Mouse (Mus musculus) neural tube, embryonic 13.5 days (tissue): ENCODE measurements around the gene Tfb2m. TPM values are rescaled to one million over a fixed set of nuclear protein-coding genes. Genes with fewer than 3 reads are reported as not detected.

ENCODE experiments used
- ATAC-seq: fragments of 200-750 bp; cut with Nextera tagmentation; 2 replicates; pipeline ENCODE4 v1.8.0; 2017; ENCODE audit warnings: low read depth, mild to moderate bottlenecking, moderate TSS enrichment, moderate library complexity
- H3K27ac ChIP-seq: fragments of 300-500 bp; sonication (generic); replicated peaks from 2 replicates; pipeline ENCODE4 v1.5.1; 2015; ENCODE audit warnings: moderate library complexity, mild to moderate bottlenecking, inconsistent platforms
- H3K27me3 ChIP-seq: fragments of 300-500 bp; sonication (generic); 2 replicates; pipeline ENCODE4 v1.6.1; 2015; ENCODE audit warnings: mild to moderate bottlenecking, inconsistent platforms
- H3K36me3 ChIP-seq: fragments of 300-500 bp; sonication (generic); 2 replicates; pipeline ENCODE4 v1.6.1; 2015; ENCODE audit warnings: mild to moderate bottlenecking, inconsistent platforms
- H3K4me1 ChIP-seq: fragments of 300-500 bp; sonication (generic); replicated peaks from 2 replicates; pipeline ENCODE4 v1.6.1; 2015; ENCODE audit warnings: inconsistent platforms
- H3K4me2 ChIP-seq: fragments of 300-500 bp; sonication (generic); 2 replicates; pipeline ENCODE4 v1.6.1; 2015; ENCODE audit warnings: inconsistent platforms, mild to moderate bottlenecking, moderate library complexity
- H3K4me3 ChIP-seq: fragments of 300-500 bp; sonication (generic); 2 replicates; pipeline ENCODE4 v1.5.1; 2015; ENCODE audit warnings: mild to moderate bottlenecking, inconsistent platforms
- H3K9ac ChIP-seq: fragments of 300-500 bp; sonication (generic); 2 replicates; pipeline ENCODE4 v1.6.1; 2015; ENCODE audit warnings: moderate library complexity, mild to moderate bottlenecking, inconsistent platforms
- H3K9me3 ChIP-seq: fragments of 300-500 bp; sonication (generic); 2 replicates; pipeline ENCODE4 v1.6.1; 2016; ENCODE audit warnings: inconsistent platforms
- WGBS: fragments of 180-500 bp; shearing (Covaris S2); methylation state at CpG from one replicate; pipeline ENCODE4 v1.1.7; 2015; 5-methylcytosine and 5-hydroxymethylcytosine counted together
- polyA plus RNA-seq: library from polyadenylated mRNA; unstranded; fragments of >200 nt; fragmentation: Nextera tagmentation; extraction: Ambion mirVana; gene quantifications from 2 replicates; pipeline ENCODE4 v1.2.1, GENCODE M21; 2015

Tfb2m gene
- polyA plus RNA-seq, 1 experiment from 2014 or later, result 33.9 TPM

- Histone ChIP-seq H3K27ac (no peak within 1 kb of the TSS), H3K27me3 (no peaks in the 10 kb centered on the region), H3K36me3 (no peaks in the 10 kb centered on the region), H3K9me3 (no peaks in the 10 kb centered on the region), H3K9ac (peak within 1 kb of the TSS; percentile 80), H3K4me1 (peaks cover 17% of the 10 kb centered on the region), H3K4me3 (peak within 1 kb of the TSS; percentile 76), H3K4me2 (peak within 1 kb of the TSS; percentile 99)
- ATAC-seq, result peak; percentile 89
- WGBS, result 6% methylated on average over 39 of the region's 39 CpGs
Measured at GRCm38 (mm10) chr1:179517713-179518465, 28.2 kb downstream of the Tfb2m start, which contains the start of gene Smyd3. Gene Smyd3 (minus strand): TSS chr1:179518041.

GRCm38 (mm10) chr1:179516941-179517712, 28.9 kb downstream of the Tfb2m start:
- Histone ChIP-seq H3K4me1 (peaks cover 17% of the 10 kb centered on the region), H3K27ac (no peak overlapping the region), H3K9me3 (no peaks in the 10 kb centered on the region), H3K36me3 (no peaks in the 10 kb centered on the region), H3K27me3 (no peaks in the 10 kb centered on the region), H3K9ac (peak overlapping the region; percentile 80), H3K4me3 (peak overlapping the region; percentile 76), H3K4me2 (peak overlapping the region; percentile 99)
- ATAC-seq, result peak; percentile 79
- under 1% methylated on average over 21 of the region's 21 CpGs for WGBS

DNA sequence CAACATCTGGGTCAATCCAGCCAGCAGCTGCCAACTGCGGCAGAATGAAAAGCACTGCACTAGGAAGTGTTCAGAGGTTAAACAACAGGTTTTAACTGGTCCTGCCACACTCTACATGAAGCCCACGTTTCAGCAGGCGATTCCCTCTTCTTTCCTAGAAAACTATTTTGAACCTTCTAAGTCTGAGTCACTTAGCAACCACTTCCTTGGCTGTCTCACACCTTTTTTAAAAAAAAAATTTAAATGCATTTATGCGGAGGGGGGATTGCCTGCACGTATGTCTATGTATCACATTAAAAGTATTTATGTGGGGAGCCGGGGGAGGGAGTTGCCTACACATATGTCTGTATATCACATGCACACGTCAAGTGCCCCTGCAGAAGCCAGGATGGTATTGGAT, 34.2 kb downstream of the Tfb2m start:
- no peak overlapping the region for H3K27ac ChIP-seq
- WGBS, result 84% methylated on average over 7 of the region's 7 CpGs
- ATAC-seq, result no peak
- H3K36me3 ChIP-seq, result no peaks in the 10 kb centered on the region
- H3K27me3 ChIP-seq, result no peaks in the 10 kb centered on the region
- no peaks in the 10 kb centered on the region for H3K9me3 ChIP-seq
- no peak overlapping the region for H3K4me2 ChIP-seq
- peaks cover 12% of the 10 kb centered on the region for H3K4me1 ChIP-seq
- H3K4me3 ChIP-seq, result no peak overlapping the region
- no peak overlapping the region for H3K9ac ChIP-seq

DNA sequence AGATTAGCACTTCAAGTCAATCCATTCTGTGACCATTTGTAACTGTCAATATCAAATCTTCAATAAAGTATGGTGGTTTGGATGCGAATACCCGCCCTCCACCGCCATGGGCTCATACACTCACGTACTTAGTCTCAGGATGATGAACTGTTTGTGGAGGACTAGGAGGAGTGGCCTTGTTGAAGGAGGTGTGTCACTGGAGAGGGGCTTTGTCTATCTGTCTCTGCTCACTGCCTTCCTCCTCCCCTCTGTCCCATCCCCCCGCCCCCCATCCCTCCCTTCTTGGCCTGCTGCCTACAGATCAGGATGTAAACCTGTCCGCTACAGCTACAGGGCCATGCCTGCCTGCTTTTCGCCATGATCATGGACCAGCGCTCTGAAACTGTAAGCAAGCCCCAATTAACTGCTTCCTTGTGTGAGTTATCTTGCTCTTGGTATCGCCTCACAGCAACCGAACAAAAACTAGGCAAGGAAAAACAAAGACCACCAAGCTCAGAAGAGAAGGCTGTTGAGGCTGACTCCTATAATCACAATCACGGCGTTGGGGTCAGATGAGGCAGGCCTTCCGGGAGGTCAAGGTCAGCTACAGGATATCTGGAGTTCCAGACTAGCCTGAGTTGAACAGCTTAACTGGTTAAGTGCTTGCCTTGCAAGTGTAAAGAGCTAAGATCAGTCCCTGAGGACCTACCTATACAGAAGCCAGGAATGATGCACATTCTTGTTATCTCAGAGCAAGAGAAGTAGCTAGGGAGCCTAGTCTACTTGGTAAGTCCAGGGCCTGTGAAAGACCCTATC, 35.3 kb downstream of the Tfb2m start:
- no peak overlapping the region for H3K9ac ChIP-seq
- no peak overlapping the region for H3K27ac ChIP-seq
- H3K4me3 ChIP-seq, result no peak overlapping the region
- peaks cover 4% of the 10 kb centered on the region; the same call in 1 of the 2 replicates for H3K4me1 ChIP-seq
- H3K4me2 ChIP-seq, result no peak overlapping the region
- no peaks in the 10 kb centered on the region for H3K9me3 ChIP-seq
- 86% methylated on average over 13 of the region's 13 CpGs for WGBS
- no peaks in the 10 kb centered on the region for H3K27me3 ChIP-seq
- ATAC-seq, result no peak
- no peaks in the 10 kb centered on the region for H3K36me3 ChIP-seq

- no peak overlapping the region for H3K4me3 ChIP-seq
- WGBS, result 63% methylated on average over 9 of the region's 9 CpGs
- H3K9ac ChIP-seq, result no peak overlapping the region
- no peak overlapping the region for H3K27ac ChIP-seq
- H3K4me1 ChIP-seq, result no peaks in the 10 kb centered on the region
- no peaks in the 10 kb centered on the region for H3K27me3 ChIP-seq
- no peak overlapping the region for H3K4me2 ChIP-seq
- H3K36me3 ChIP-seq, result no peaks in the 10 kb centered on the region
- H3K9me3 ChIP-seq, result no peaks in the 10 kb centered on the region
- ATAC-seq, result no peak
Measured at GRCm38 (mm10) chr1:179506530-179507315, 39.3 kb downstream of the Tfb2m start.

DNA sequence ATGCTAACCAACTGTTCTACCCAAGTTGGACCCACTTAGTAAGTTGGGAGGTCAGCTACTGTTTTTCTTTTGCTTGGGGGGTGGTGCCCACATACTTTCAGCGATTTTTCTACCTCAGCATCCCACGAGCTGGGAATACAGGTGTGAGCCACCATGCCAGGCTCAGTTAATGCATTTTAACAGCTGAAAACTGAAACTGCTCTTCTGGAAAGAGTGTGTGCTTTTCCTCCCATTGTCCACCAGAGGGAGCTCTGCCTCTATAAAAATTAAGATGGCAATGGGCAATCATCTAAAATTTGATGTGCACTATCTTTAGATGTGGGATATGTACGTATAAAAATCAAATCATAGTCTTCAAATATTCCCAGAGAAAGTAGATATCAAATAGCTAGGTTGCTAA, 43.5 kb downstream of the Tfb2m start:
- Histone ChIP-seq H3K36me3 (no peaks in the 10 kb centered on the region), H3K4me2 (no peak overlapping the region), H3K27ac (no peak overlapping the region), H3K9me3 (no peaks in the 10 kb centered on the region), H3K4me3 (no peak overlapping the region), H3K9ac (no peak overlapping the region), H3K27me3 (no peaks in the 10 kb centered on the region), H3K4me1 (no peaks in the 10 kb centered on the region)
- 20% methylated on average over 3 of the region's 3 CpGs for WGBS
- no peak for ATAC-seq

GRCm38 (mm10) chr1:179499257-179499656, 46.8 kb downstream of the Tfb2m start:
- Histone ChIP-seq H3K27ac (no peak overlapping the region), H3K9me3 (no peaks in the 10 kb centered on the region), H3K4me1 (no peaks in the 10 kb centered on the region), H3K4me2 (no peak overlapping the region), H3K4me3 (no peak overlapping the region), H3K27me3 (no peaks in the 10 kb centered on the region), H3K9ac (no peak overlapping the region), H3K36me3 (no peaks in the 10 kb centered on the region)
- no peak for ATAC-seq
- WGBS, result 79% methylated on average over 3 of the region's 3 CpGs

GRCm38 (mm10) chr1:179492908-179493307, 53.2 kb downstream of the Tfb2m start:
- Histone ChIP-seq H3K9me3 (peaks cover 4% of the 10 kb centered on the region; the same call in 1 of the 2 replicates), H3K4me3 (no peak overlapping the region), H3K4me1 (peaks cover 13% of the 10 kb centered on the region), H3K27ac (no peak overlapping the region), H3K27me3 (no peaks in the 10 kb centered on the region), H3K9ac (no peak overlapping the region), H3K4me2 (no peak overlapping the region), H3K36me3 (no peaks in the 10 kb centered on the region)
- ATAC-seq, result no peak
- WGBS, result 85% methylated on average over 5 of the region's 5 CpGs

- H3K4me3 ChIP-seq, result no peak overlapping the region
- WGBS, result 86% methylated on average over 5 of the region's 5 CpGs
- H3K4me1 ChIP-seq, result peaks cover 34% of the 10 kb centered on the region
- no peak overlapping the region for H3K9ac ChIP-seq
- ATAC-seq, result no peak
- H3K9me3 ChIP-seq, result peaks cover 4% of the 10 kb centered on the region; the same call in 1 of the 2 replicates
- H3K27me3 ChIP-seq, result no peaks in the 10 kb centered on the region
- no peak overlapping the region for H3K4me2 ChIP-seq
- peak overlapping the region; percentile 47 for H3K27ac ChIP-seq
- no peaks in the 10 kb centered on the region for H3K36me3 ChIP-seq
Measured at GRCm38 (mm10) chr1:179488520-179488919, 57.5 kb downstream of the Tfb2m start.

DNA sequence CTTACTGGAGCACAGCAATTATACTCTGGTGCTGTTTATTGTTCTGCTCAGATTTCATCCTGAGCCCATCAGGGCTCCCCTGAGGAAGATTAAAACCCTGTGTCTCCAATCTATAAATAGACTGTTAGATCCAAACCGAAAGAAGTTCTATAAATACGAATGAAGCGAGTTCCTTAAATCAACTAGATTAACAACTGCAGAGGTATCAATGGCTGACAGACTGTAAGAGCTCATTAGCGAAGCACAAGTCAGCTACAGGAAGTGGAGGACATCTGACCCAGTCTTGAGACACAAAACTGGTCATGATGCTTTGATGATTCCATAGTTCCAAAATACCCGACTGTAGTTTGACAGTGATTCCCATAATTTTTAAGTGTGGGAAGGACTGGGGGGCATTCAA, 58.1 kb downstream of the Tfb2m start:
- no peak; the same call in 1 of the 2 replicates for ATAC-seq
- no peaks in the 10 kb centered on the region for H3K27me3 ChIP-seq
- no peaks in the 10 kb centered on the region for H3K36me3 ChIP-seq
- H3K9me3 ChIP-seq, result peaks cover 4% of the 10 kb centered on the region; the same call in 1 of the 2 replicates
- peaks cover 34% of the 10 kb centered on the region for H3K4me1 ChIP-seq
- H3K9ac ChIP-seq, result no peak overlapping the region
- no peak overlapping the region for H3K4me3 ChIP-seq
- H3K27ac ChIP-seq, result peak overlapping the region; percentile 47
- H3K4me2 ChIP-seq, result no peak overlapping the region
- 32% methylated on average over 5 of the region's 5 CpGs for WGBS

DNA sequence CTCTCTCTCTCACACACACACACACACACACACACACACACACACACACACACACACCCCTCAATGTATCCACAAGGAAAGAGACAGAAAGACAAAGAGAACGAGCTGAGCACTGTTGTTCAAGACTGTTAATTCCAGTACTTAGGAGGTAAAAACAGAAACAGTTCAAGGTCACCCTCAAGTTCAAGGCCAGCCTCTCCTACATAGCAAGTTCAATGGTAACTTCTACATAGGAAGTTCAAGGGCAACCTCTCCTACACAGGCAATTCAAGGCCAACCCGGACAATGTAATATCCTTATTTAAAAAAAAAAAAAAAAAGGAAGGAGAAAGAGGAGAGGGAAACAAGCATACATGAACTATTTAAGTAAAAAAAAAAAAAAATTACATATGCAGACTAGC, 58.8 kb downstream of the Tfb2m start:
- no peak overlapping the region for H3K27ac ChIP-seq
- no peaks in the 10 kb centered on the region for H3K36me3 ChIP-seq
- WGBS, result 79% methylated on average over 2 of the region's 2 CpGs
- ATAC-seq, result no peak
- H3K4me3 ChIP-seq, result no peak overlapping the region
- H3K9ac ChIP-seq, result no peak overlapping the region
- peaks cover 4% of the 10 kb centered on the region; the same call in 1 of the 2 replicates for H3K9me3 ChIP-seq
- H3K27me3 ChIP-seq, result no peaks in the 10 kb centered on the region
- H3K4me2 ChIP-seq, result no peak overlapping the region
- peaks cover 34% of the 10 kb centered on the region for H3K4me1 ChIP-seq
